Mouse (Mus musculus) E14TG2a.4 (cell line): ENCODE measurements at regions not wholly inside any gene's neighbourhood (a gene's known extent, or its start where the extent isn't known, plus 50 kb on each side); places are given as distances from the start of the nearest gene placed in this dataset.

ENCODE experiments used
- H3K27me3 ChIP-seq: 2 replicates; pipeline ENCODE4 v1.6.1; 2014; ENCODE audit warnings: low read length, control low read depth; ENCODE audit not compliant: insufficient read depth
- H3K36me3 ChIP-seq: 2 replicates; pipeline ENCODE4 v1.6.1; 2014; ENCODE audit warnings: low read length, control low read depth; ENCODE audit not compliant: insufficient read depth
- H3K4me1 ChIP-seq: replicated peaks from 2 replicates; pipeline ENCODE4 v1.6.1; 2014; ENCODE audit warnings: low read depth, low read length, control low read depth
- H3K4me3 ChIP-seq: replicated peaks from 2 replicates; pipeline ENCODE4 v1.5.1; 2014; ENCODE audit warnings: mild to moderate bottlenecking, low read length
- H3K9me3 ChIP-seq: 2 replicates; pipeline ENCODE4 v1.6.1; 2014; ENCODE audit warnings: low read length, control low read depth
- CTCF ChIP-seq: conservative IDR thresholded peaks from 2 replicates; pipeline ENCODE4 v1.5.1; 2014; ENCODE audit warnings: low read length
- NANOG ChIP-seq: IDR thresholded peaks from 2 replicates; pipeline ENCODE4 v1.6.1; 2014; ENCODE audit warnings: borderline replicate concordance, low read length, mixed read lengths
- POU5F1 ChIP-seq: IDR thresholded peaks from 2 replicates; pipeline ENCODE4 v1.6.1; 2014; ENCODE audit warnings: low read length, borderline replicate concordance

DNA sequence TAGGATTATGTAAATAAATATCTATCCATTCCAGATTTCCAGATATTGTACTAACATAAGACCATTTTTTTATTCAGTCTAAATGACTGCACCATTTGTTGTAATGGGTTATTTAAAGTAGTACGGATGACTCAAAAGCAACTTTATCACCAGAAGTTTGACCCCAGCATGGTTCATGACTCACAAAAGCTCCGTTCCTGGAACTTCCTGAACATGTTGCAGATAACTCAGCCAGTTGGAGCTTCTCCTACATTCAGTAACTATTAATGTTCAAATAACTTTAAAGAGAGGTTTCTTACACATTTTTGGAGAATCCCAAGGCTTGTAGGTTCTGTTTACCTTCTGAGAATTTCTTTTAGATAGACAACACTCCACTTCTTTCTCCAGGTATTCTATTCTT, 219.8 kb downstream of the Gm11232 start:
- Histone ChIP-seq H3K36me3 (no peaks in the 10 kb centered on the region), H3K4me1 (no peaks in the 10 kb centered on the region), H3K4me3 (no peak overlapping the region), H3K9me3 (no peaks in the 10 kb centered on the region), H3K27me3 (no peaks in the 10 kb centered on the region)
- no peak for TF ChIP-seq CTCF

DNA sequence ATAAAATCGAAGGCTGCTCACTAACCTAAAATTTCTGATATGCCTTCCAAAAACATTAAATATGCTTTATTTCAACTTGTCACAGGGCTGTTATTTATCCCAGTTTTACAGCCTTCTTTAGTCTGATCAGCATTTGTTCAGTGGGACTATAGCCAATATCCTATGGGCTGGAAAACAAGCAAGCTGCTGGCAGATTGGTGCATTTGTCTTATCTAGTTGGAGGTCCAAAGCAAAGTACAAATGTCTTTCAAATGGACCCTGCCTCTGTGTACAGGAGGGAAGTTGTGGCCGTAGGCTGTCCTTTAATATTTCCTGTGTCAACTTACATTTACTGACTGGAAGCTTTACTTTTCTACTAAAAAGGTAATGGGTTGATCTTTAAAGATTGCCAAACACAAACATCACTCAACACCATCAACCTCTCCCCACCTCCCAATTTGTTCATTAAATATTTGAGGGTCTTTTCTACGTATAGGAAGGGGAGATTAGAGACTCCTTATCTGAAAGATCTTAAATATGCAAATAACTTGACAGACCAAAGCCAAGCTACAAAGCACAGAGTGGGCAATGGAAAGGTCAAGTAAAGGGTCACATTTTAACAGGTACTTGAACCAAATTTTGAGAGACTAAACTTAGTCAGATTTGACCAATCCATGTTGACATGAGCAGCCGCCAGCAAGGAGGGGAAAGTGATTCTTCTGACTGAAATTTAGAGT, 233.4 kb downstream of the Gm11232 start:
- no peaks in the 10 kb centered on the region for H3K27me3 ChIP-seq
- H3K36me3 ChIP-seq, result no peaks in the 10 kb centered on the region
- H3K4me3 ChIP-seq, result no peak overlapping the region
- no peaks in the 10 kb centered on the region for H3K4me1 ChIP-seq
- TF ChIP-seq POU5F1 (no peak), CTCF (no peak), NANOG (no peak)
- no peaks in the 10 kb centered on the region for H3K9me3 ChIP-seq

DNA sequence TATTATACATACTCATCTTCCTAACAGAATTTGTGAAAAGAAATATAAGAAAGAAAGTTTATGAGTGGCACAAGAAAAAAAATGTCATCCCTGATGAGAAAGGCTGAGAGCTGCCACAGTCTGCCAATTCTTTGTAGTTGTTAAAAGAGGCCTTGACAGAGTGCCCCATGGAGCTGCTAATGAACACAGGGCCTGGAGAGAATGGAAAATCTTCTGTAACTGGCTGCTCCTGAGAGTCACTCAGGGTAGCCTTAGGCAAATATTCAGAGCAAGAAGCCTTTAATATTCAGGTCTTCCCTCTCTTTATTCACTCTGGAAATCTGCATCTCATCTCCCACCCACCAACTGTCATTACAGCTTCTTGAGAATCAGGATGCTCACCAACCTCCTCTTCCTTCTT, 237.0 kb downstream of the Gm11232 start:
- no peak overlapping the region for H3K4me3 ChIP-seq
- H3K27me3 ChIP-seq, result no peaks in the 10 kb centered on the region
- TF ChIP-seq NANOG (no peak), POU5F1 (no peak), CTCF (no peak)
- H3K4me1 ChIP-seq, result no peaks in the 10 kb centered on the region
- H3K36me3 ChIP-seq, result no peaks in the 10 kb centered on the region
- H3K9me3 ChIP-seq, result no peaks in the 10 kb centered on the region

DNA sequence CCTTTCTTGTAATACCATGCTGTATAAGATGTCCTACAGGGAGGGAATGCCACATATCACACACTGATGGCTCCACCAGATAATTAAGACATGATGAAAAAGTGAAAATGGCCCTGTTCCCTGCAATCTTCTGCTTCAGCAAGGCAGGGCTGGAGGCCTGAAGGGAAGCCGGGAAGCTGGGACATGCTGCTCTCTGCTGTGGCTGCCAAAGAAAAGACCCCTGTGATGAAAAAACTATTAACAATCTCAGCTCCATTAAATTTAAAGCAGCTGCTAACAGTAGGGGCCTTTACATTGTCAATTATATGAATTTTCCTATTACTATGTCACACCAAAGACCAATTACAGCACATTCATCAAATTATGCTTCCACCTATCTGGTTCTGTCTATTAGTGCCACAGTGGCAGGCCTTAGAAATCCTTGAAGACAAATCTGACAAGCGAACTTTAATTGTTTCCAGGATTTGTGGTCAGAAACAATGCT, 239.8 kb downstream of the Gm11232 start:
- TF ChIP-seq CTCF (no peak), NANOG (no peak), POU5F1 (no peak)
- Histone ChIP-seq H3K27me3 (no peaks in the 10 kb centered on the region), H3K9me3 (no peaks in the 10 kb centered on the region), H3K4me1 (no peaks in the 10 kb centered on the region), H3K36me3 (no peaks in the 10 kb centered on the region), H3K4me3 (no peak overlapping the region)

DNA sequence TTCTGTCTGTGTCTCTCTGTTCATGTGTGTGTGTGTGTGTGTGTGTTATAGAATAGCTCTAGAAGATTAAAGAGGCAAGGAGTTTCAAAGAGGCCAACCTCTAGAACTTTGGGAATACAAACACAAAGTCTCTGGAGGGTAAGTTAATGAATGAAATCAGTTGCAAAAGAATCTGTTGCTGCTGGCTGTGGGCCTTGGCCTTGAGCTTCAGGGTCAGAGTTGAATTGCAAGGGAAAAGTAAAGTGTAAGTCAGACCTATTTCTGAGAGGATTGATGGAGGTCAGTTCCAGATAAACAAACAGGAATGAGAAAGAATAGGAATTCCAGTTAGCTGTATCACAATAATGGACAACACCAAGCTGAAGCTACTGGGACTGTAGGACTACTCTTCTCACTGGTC, 250.9 kb downstream of the Gm11232 start:
- Histone ChIP-seq H3K27me3 (no peaks in the 10 kb centered on the region), H3K4me1 (no peaks in the 10 kb centered on the region), H3K9me3 (no peaks in the 10 kb centered on the region), H3K4me3 (no peak overlapping the region), H3K36me3 (no peaks in the 10 kb centered on the region)
- TF ChIP-seq CTCF (no peak), NANOG (no peak), POU5F1 (no peak)

DNA sequence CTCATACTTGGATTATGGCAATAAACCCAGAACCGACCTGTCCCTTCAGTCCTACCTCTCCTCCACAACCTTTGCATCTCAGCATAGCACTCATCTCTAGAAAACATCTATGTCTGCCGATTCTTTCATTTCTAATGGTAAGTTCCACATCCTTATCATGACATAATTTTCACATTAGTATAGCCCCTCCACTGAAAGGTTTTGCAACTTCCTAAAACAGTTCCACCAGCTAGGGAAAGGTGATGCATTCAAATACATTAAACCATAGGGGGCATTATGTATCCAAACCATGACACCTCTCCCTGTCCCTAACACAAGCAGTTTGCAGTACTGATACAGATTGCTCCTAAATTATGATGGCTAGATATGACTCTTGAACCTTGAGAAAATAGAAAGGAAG, 268.0 kb downstream of the Gm11232 start:
- Histone ChIP-seq H3K4me1 (peaks cover 6% of the 10 kb centered on the region), H3K4me3 (no peak overlapping the region), H3K27me3 (no peaks in the 10 kb centered on the region), H3K9me3 (no peaks in the 10 kb centered on the region), H3K36me3 (no peaks in the 10 kb centered on the region)
- TF ChIP-seq CTCF (no peak), POU5F1 (no peak)

DNA sequence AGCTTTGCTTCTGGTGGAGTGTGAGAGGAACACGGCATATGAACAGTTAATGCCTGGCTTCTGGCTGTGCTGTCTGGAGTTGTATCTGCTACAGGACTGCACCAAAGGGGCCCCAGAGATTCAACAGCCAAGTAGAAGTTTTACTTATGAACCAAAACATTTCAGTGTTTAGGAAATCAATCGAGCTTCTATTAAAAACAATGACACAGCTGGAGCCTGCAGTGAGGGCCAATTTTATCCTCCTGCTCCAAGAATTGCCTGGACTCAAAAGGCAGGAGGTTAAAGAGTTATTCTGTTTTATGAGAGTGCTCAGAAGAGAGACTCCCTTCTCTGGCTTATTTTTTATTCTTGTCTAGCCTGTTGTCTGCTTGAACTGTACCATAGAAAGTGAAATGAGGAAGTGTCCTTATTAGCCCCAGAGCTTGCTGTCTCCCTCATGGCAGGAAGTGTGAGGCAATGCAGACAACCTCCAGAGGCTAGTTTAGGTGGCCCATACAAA, 269.1 kb downstream of the Gm11232 start:
- TF ChIP-seq NANOG (no peak), POU5F1 (no peak), CTCF (no peak)
- H3K27me3 ChIP-seq, result no peaks in the 10 kb centered on the region
- H3K9me3 ChIP-seq, result no peaks in the 10 kb centered on the region
- H3K4me1 ChIP-seq, result peaks cover 16% of the 10 kb centered on the region
- H3K4me3 ChIP-seq, result no peak overlapping the region
- no peaks in the 10 kb centered on the region for H3K36me3 ChIP-seq

DNA sequence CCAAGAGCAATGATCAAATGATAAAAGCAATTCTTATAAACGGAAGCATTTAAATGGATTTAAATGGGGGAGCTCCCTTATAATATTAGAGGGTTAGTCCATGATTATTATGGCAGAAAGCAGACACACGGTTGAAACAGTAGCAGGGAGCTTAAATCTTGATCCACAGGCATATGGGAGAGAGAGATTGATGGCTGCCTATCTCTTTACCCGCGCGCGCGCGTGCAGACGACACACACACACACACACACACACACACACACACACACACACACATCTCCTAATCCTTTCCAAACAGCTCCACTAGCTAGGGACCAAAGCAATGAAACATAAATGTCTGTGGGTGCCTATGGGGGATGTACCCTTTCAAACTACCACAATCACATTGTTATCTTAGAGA, 269.7 kb downstream of the Gm11232 start:
- Histone ChIP-seq H3K9me3 (no peaks in the 10 kb centered on the region), H3K27me3 (no peaks in the 10 kb centered on the region)
- TF ChIP-seq CTCF, result no peak
- no peak for TF ChIP-seq POU5F1
- no peak for TF ChIP-seq NANOG

DNA sequence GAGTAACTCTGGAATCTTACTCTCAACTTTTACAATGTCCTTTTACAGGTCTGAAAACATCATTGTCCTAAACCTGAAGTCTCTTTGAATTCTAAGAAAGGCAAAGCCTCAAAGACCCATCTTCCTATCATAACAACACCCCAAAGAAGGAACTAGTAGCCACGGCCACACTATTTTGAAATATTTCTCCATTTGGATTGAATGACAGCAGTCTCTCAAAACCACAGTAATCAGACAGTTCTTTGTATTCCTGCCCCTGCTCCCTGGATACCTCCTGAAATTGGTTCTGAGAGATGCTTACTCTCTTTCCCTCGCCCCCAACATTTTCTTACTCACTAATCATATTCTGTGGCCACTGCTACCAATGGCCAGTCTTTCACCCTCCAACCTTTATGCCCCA, 276.8 kb downstream of the Gm11232 start:
- peaks cover 18% of the 10 kb centered on the region for H3K4me1 ChIP-seq
- TF ChIP-seq NANOG, result no peak
- no peak for TF ChIP-seq POU5F1
- TF ChIP-seq CTCF, result no peak
- 0 out of 2 replicates have a peak, but pooled peaks cover 4% of the 10 kb centered on the region for H3K27me3 ChIP-seq
- H3K9me3 ChIP-seq, result no peaks in the 10 kb centered on the region
- H3K4me3 ChIP-seq, result no peak overlapping the region
- H3K36me3 ChIP-seq, result no peaks in the 10 kb centered on the region

More for the DNA sequence above, 269.7 kb downstream of the Gm11232 start:
- Histone ChIP-seq H3K36me3 (no peaks in the 10 kb centered on the region), H3K4me1 (peaks cover 18% of the 10 kb centered on the region), H3K4me3 (no peak overlapping the region)
